Mouse (Mus musculus) kidney, adult 18-20 months (tissue): ENCODE results near the gene 2510002D24Rik.
A peak's percentile ranks its signal among the peaks of the same experiment; 100 is the strongest.
"Not testable (repeated sequence)": the region's sequence is repeated elsewhere in the genome, so short reads cannot be mapped to it uniquely, and the experiment has no call there.

ENCODE experiments used
- DNase-seq: peaks from one replicate; pipeline ENCODE4 v3.0.0; 2021

Gene 2510002D24Rik

DNA sequence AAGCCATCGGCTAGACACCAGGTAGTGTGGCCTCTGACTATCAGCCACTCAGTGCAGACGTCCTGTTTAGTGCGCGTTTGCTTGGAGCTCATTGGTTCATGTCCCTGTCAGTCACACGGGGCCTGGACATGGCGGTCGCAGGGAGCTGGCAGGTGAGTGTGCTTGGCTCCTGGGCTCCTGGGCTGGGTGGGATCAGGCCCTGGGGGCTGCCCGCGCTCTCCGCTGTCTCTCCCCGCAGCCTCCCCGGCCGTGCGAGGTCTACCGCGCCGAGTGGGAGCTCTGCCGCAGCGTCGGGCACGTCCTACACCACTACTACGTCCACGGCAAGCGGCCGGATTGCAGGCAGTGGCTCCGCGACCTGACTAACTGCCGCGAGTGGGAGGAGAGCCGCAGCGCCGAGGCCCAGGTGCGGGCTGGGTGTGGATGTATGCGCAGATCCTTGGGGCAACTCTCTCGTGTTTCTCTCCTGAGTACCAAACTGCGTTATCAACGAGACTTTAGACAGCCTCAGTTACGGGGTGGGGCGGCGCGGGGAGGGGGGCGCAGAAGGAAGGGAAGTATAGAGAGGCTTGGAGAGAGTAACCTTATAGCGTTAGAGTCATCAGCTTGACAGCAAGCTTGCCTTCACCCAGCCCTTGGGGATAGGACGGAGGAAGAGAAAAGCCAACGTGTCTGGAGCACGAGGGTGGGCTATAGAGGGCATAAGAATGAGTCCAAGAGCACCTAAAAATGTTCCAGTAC, at the start of gene 2510002D24Rik, which contains the start of gene Gm28539:
TSS of gene 2510002D24Rik (plus strand) at position 111 of the 741 bp plus-strand sequence.
TSS of gene Gm28539 (plus strand) at position 117 of the 741 bp plus-strand sequence.
- DNase-seq: peak; percentile 98

DNA sequence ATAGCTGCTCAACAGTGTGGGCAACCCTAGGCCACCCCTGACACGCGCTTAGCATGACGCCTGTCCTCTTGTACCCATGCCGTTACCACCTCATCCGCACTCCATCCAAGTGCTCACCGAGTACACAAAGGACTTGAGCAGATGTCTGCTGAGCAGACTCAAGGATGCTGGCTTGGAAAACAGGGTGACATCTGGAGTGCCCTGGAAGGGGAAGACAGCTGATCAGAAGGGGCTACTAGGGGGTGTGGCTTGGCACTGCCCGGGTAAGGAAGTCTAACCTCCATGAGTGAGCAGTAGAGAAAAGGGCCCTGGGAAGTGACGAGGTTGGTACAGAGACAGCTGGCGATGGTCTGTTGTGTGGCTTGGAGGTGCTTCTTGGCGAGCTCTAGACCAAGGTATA, 49.7 kb upstream of the 2510002D24Rik start:
- DNase-seq: no peak

DNA sequence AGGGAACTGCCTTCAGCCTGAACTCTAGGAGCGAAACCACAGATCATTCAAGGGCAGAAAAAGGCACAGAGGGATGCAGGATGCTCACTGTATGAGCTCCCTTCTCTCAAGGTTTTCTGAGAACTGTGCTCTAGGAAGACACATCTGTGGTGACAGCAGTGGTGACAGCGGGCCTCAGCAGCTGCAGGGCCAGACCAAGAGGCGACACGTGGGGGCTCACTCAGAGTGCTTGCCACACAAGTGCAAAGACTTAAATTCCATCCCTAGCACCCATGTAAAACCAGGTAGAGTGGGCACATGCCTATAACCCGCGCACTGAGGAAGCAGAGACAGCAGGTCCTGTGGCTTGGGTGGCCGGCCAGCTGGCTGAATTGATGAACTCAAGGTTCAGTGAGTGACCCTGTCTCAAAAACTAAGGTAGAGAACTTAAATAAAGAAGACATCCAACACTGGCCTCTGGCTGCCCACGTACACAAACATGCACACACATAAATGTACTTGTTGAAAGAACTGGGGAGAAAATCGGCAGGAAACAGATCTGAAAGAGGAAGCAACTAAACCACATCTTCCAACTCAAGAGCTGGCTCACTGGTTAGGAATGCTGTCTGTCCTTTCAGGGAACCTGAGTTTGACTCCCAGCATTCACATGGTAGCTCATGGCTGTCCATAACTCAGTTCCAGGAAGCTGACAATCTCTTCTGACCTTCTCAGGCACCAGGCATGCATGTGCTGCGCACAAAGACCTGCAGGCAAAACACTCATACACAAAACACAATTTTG, 47.6 kb upstream of the 2510002D24Rik start:
- no peak for DNase-seq

DNA sequence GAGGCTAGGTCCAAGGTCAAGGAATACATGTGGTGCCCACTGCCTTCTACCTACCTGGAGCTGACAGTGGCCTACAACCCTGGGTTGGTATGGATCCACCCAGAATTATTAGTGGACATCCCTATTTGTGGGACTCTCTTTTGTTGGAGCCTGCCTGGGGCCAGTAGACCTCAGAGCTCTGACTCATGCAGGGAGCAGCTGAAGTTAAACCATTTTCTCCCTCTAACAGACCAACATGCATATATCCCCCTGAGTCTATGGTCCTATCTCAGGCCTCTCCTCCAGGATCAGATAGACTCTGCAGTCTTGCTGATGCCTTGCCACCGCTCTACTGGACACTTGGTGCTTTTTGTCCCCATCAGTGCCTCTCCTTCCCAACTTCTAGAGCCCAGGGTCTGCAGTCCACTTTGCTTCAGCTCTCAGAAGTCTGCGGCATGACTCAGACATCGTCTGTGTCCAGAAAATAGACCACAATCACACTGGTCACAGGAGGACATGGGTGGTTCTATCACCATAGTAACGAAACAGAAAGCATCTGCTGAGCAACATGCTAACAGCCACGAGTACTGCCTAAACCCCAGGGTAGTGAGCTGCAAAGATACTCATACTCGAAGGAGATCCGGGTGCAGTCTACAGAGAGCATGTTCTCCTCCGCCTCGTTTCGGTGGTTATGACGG, 41.0 kb upstream of the 2510002D24Rik start:
- DNase-seq: no peak

DNA sequence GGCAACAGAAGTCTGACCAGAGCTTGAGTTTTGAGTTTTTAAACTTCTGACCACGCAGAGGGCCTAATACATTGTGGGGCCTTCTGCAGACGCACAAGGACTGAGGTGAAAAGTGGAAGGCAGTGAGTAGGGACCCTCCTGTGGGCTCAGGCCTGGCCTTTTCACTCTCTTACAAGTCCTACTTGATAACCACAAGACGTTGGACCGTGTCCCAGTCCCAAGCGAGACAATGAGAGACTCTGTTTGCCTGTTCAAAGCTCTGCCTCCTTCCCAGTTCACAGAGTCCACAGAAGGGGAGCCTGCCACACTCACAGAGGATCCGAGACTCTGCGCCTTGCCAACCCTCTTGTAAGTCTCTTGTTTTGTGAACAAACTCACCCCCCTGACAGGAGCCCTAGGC, 39.7 kb upstream of the 2510002D24Rik start:
- DNase-seq: no peak

DNA sequence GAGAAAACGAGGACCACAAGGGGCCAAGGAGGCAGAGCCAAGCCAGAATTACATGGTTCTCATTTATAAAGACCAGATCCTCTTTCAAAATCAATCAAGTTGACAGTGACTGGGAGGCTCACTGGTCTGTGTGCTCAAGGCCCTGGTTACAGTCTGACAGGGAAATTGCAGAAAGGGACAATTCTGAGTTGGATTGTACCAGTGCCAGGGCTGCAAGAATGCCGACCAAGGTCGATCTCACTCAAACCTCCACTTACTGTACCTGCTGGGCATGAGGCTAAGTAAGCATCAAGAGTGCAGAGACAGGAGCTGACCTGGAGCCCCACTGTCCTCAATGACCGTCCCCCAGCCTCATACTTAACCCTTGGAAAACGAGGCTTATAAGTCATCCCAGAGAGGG, 38.2 kb upstream of the 2510002D24Rik start:
- DNase-seq: no peak

DNA sequence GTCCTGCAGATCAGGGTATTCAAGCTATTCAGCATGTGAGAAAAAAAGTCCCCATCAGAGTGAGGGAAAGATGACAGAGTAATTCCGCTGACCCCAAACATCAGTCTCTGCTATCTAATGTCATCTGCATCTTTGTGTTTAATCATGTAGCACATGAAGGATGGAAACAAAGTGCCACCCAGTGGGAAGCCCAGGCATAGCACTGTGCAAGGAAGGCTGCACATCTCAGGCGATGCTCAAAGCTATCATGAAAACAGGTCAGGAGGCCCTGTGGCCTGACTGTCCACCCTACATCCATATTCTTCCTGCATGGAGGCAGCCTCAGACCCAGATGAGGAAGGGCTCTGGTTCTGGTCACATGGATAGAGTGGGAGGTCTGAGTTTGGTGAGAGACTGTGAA, 37.5 kb upstream of the 2510002D24Rik start:
- DNase-seq: peak; percentile 69

DNA sequence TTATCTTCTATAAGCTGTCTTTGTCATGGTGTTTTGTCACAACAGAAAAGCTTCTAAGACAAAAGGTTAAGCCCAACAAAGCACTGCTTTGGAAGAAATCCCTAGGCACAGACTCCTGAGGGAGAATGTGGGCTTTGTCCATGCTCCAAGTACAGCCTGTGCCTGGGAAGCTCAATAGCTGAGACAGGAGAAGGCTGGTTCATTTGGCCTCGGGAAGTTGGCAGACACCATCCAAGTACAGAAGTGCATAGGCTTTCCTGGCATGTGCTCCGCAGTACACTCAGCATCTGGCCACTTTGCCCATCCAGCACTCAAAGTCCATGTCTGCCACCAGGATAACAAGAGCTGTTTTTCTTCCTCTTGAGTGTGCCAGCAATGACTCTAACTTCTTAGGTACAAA, 30.6 kb upstream of the 2510002D24Rik start:
- no peak for DNase-seq

DNA sequence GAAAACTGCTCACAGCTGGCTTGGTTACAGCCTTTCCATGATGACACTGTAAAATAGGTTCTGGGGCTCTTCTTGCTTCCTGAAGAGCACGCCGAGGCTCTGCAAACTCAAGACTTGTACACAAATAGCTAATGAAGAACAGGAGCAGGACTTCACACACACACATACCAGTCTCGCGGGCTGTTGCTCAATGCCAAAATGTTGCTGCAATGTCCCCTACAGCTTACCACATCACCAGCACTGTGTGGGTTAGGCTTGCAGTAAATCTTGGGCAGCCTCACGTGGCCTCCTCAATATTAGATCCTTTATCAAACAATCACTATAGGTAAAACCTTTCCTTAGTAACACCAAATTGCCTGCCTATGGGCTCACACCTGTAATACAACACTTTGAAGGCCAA, 27.4 kb upstream of the 2510002D24Rik start:
- no peak for DNase-seq

DNA sequence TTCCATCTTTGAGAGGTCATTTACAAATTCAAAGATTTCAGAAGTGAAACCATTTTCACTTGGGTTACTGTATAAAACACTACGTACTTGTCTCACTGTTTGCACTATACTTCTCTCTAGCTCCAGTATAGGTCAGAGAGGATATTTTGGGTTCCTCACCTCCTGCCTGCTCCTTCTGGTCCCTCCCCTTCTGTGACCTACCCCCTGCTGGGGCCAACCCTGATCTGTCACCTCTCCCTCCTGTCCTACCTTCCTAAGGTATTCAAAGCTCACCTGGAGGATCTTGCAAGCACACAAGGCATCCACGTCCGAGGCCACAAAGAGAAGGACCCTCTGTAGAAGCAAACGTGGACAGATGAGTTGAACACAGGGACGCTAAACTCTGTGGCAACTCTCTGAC, 25.3 kb upstream of the 2510002D24Rik start:
- DNase-seq: no peak

DNA sequence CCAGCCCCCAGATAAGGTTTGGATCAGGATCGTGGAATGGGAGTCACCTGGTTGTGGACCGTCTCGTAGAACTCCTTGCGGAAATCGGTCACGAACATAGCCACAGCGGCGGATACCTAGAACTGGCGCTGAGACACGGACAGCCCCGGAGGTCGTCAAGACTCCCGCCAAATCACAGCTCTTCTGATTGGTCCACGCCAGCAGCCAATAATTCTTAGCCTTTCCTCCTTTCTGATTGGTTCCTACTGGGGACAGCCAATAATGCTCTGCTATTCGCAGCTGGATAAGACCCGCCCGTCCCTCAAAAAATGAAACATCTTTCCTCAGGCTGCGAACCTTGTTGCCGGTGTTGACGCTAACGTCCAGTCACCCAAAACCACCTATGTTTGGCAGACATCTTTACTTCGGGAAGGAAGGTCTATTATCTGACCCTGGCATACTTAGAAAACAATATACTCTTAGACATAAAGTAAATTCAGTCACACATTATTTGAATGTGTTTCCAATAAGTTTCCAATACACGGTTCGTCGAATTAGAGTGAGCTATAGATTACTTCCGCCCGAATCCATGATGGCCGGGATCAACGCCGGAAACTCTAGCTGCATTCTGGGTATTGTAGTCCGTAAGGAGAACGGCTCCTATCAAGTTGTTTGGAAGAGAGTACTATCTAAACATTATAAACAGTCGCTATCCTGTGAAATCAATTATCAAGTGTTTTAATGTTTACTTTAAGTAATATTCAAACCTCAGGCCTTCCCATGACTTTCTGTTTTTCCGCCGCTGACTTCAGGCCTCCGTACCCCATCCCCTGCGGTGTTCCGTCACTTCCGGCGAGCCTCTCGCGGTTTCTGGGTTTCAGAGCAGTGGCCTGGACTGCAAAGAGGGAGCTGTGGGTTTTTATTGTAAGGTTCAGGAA, 24.7 kb upstream of the 2510002D24Rik start, which contains the start of the genes Ufd1 and Cdc45:
TSS of gene Ufd1 (plus strand) at position 312 of the 917 bp plus-strand sequence.
TSS of gene Cdc45 (minus strand) at position 520 of the 917 bp plus-strand sequence.
- peak; percentile 89 for DNase-seq

DNA sequence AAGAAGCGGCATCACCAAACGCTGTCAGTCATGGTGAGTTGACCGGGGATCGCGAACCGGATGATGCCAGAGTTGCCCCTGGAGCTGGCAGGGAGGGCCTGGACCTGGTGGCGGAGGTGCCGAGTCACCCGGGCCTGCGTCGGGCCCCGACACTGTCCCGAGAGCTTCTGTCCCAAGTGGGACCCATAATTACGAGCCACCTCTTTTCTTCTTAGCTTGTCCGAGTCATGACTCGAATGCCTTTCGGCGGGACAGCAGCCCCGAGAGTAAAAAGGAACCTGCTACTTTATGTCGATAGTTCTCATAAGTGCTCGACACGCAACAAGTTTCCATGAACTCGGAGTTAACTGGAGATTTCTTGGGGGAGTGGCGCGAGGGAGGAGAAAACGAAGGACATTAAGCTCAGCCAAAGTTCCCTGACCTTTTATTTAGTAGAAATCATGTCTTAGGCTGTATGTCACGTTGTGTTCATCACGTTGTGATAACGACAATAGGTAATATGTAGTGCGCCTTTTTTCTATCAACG, 23.9 kb upstream of the 2510002D24Rik start:
- DNase-seq: no peak

DNA sequence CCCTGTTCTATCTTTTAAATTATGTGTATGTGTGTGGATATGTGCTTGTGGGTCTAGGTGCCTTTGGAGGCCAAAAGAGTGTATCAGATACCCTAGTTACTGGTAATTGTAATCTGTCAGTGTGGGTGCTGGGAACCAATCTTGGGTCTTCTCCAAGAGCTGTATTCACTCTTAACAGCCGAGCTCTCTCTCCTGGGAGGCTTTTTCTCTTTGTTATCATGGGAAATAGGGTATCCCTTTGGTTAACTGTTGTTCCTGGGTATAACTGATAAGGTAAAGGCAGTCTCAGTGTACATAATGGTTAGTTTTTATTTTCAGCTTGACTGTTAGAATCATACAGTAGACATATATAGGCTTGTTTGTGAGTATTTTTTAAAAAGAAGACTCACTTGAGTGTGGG, 14.0 kb upstream of the 2510002D24Rik start:
- no peak for DNase-seq

DNA sequence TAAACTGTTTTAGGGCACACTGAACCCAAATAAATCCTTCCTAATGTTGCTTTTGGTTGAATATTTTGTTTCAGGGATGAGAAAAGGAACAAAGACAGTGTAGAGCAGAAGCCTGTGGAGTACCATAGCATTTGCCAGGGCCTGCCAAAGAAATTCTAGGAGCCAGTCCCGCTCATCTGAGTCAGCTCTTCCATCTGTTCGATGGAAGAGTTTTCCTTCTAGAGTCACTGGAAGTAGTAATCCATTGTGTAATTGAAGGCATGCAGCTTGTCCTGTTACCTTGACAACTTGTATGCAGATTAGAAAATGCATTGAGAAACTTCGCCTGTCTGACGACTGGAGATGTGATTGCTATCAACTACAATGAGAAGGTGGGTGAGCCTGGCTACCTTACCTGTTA, 13.5 kb upstream of the 2510002D24Rik start:
- no peak for DNase-seq

DNA sequence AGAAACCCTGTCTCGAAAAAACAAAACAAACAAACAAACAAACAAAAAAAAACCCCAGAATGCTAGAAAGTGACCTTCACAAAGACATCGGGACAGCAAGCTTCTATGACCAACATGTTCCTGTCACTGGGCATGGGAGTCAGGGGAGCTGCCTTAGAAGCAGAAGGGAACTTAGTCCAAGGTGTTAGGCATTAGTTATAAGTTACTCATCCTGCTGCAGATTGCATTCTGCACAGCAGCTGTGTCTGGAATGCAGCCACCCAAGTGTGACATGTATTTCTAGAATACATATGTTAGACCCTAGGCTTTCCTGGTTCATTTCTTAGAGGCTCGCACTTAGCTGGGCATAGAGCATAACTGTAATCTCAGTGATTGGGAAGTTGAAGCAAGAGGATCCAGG, 7.7 kb upstream of the 2510002D24Rik start:
- no peak for DNase-seq

DNA sequence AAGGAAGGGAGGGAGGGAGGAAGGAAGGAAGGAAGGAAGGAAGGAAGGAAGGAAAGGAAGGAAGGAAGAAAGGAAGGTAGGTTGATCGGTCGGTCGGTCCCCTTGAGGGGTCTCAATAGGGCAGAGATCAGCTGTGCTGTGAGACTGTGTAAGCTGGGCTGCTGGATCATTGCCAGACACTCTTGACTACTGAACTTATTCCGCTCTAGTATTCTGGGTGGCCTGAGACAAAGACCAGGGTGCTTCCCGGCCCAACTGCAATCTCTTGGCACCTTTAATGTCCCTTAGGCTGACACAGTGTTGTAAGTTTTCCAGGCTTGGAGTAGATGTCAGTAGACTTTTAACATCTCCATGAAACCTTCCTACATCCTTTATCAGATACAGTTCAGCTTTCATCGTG, 7.3 kb upstream of the 2510002D24Rik start:
- no peak for DNase-seq

DNA sequence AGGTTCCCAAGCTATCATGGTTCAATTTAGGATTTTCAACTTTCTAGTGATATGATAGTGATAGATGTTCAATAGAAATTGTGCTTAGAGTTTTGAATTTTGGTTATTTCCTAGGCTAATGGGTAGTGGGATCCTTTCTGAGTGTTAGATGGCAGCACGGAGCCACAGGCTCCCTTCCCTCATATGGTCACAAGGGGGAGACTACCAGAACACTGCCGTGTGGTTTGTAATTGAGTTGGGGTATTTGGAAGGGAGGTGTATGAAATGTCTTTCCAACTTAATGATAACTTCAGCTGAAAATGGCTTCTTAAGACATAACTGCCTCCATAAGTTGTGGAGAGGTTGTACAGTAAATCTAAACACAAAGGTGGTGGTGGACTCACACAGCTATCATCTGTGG, 2.9 kb upstream of the 2510002D24Rik start:
- no peak for DNase-seq

DNA sequence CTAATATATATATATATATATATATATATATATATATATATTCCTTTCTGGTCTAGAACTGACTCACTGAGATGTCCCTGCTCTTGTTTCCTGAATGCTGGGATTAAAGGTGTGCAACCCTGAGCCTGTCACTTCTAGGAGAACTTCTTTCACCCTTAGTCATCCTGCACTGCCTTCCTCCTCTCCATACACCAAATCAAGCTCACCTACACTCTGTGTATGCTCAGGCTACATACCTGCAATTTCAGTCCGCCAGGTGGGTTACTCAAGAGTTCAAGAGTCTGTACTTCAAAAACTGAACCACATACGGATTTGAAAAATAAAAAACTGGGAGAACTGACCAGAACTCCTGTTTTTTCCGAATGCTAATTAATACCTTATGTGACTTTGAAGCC, 308 bp upstream of the 2510002D24Rik start:
- DNase-seq: no peak

DNA sequence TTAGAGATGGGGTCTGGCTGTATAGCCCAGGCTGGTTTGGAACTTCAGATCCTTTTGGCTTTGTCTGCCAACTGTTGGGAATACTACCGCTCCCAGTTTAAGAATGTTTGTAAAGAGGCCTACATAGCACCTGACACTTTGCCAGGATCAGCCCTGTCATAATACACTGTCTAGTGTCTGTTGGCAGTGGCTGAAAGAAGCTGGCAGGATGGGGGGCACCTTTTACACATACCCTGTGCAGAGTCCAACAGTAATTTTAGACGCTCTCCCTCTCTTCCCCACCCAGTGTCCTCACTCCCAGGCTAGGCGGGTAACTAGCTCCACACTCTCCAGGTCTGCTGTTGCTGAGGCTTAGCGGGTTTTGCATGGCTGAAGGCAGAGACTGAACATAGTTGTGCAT, 2.0 kb downstream of the 2510002D24Rik start:
- no peak for DNase-seq

DNA sequence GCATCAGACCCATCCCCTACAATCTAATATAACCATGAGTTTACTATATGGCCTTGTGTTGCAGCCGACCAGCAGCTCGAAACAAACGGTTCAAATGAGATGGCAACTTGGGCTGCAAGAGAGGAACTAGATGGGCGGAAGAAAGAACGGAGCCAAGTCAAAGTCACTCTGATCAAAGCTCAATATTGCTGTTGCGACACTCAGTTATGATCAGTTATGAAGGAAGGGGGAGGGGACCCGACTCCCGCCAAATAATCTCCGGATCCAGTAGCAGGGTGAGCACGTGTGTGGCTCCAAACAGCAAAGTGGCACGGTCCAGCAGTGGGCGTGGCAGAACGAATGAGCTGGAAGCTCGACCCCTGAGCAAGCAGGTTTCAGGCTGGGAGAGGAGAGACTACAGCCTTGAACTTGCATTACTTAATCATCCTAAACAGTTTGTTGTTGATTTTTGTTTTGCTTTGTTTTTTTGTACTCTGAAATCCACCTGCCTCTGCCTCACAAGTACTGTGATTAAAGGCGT, 10.0 kb downstream of the 2510002D24Rik start:
- DNase-seq: no peak

DNA sequence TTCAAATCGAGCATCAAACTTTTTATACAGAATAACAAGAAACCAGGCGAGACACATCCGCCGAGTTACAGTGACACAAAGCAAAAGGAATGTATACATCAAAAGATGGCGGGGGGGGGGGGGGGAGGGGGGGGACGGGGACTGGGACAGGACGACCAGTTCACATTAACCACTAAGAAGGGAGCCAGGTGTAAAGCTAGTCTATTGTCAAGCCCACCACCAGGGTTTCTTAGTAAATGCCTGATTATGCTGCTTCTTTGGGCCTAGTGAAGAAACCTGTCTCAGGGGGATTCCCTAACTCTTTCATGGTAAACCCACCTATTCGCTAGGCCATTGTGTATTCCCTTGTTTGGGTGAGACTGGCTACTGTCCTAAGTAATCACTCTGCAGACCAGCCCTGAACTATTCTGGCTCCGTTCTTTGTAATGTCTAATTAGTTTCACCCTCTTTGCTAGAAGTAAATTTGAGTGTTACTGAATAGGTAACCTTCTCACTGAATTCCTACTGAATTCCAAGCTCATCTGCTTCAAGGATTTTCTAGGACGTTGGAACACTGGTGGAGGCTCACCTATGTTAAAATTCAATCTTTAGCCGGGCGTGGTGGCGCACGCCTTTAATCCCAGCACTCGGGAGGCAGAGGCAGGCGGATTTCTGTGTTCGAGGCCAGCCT, 13.3 kb downstream of the 2510002D24Rik start:
- DNase-seq: not testable (repeated sequence)
